Mouse (Mus musculus): ENCODE results near the gene Plpp7. TPM values are rescaled to one million over a fixed set of nuclear protein-coding genes. Genes with fewer than 3 reads are reported as not detected.

Gene Plpp7
- polyA plus RNA-seq, 1 experiment = 2.6 TPM

DNA sequence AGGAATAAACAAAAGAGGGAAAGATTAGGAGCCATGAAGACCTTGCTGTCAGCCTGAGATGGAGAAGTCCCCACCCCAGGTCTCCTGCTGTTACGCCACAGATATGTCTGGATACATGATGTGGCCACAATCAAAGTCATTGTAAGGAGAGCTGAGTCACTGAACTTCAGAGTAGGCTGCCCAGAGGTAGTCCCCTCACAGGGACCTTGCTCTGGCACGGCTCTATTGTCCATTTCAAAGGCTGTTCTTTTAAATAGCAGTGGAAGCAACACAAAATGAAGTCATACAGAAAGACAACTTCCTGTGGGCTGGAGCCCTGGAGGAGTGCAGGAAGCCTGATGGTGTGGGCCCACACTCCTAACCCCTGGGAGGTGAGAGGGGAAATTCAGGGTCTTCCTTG, 34.1 kb upstream of the Plpp7 start:
- H3K27ac ChIP-seq (ENCODE audit: insufficient read depth, low read length) = peak overlapping the region; percentile 83
- 24% methylated on average over 2 of the region's 2 CpGs for WGBS
- no peaks in the 10 kb centered on the region for H3K27me3 ChIP-seq (ENCODE audit: control insufficient read depth, insufficient read depth, low read length)
- no peak for DNase-seq (ENCODE audit: low read depth in 1 of 2, low spot score in 2 of 2)
- H3K4me1 ChIP-seq (ENCODE audit: control insufficient read depth, insufficient read depth, insufficient read length) = peaks cover 50% of the 10 kb centered on the region; the same call in 1 of the 2 replicates
- no peaks in the 10 kb centered on the region for H3K36me3 ChIP-seq (ENCODE audit: control insufficient read depth, insufficient read depth, low read length)
- TF ChIP-seq CTCF (IDR thresholded peaks at IDR 0.05; ENCODE audit: extremely low read depth, insufficient read depth, insufficient read length, insufficient replicate concordance) (no peak), POLR2A (IDR thresholded peaks at IDR 0.05; ENCODE audit: low read depth, low read length) (no peak)
- H3K4me3 ChIP-seq (ENCODE audit: extremely low read depth, insufficient read depth, insufficient read length) = no peak overlapping the region

DNA sequence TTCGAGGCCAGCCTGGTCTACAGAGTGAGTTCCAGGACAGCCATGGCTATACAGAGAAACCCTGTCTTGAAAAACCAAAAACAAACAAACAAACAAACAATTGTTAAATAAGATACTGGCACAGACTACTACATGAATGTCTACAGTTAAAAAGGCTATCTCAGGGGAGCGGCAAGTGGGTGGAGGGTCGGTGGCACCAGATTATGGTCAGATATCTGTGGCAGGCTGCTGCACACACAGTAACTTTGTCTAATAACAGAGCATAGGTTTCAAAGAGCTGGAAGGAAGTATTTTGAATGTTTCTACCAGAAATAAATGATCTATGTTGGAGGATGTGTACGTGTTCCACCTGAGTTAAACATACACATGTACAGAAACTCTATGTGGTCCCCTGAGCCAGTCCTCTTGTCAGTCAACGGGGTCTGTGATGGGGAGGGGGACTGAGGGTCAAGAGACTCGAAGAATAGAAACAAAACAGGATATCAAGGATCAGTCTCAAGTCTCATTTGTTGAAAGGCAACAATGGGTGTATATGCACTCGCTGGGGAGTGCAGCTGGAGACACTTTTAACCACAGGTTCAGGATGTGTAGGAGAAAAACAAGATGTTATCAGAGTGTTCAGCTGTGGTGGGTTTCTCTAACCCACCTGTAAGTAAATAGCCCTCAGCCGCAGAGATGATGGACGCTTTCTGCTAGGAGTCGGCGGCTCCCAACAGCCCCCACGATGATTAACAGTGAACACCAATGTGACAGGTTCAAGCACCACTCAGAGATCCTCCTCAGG, 33.4 kb upstream of the Plpp7 start:
- WGBS = 19% methylated on average over 12 of the region's 12 CpGs
- Histone ChIP-seq H3K36me3 (ENCODE audit: control insufficient read depth, insufficient read depth, low read length) (no peaks in the 10 kb centered on the region), H3K4me3 (ENCODE audit: extremely low read depth, insufficient read depth, insufficient read length) (no peak overlapping the region), H3K4me1 (ENCODE audit: control insufficient read depth, insufficient read depth, insufficient read length) (peaks cover 45% of the 10 kb centered on the region; the same call in 1 of the 2 replicates), H3K27ac (ENCODE audit: insufficient read depth, low read length) (peak overlapping the region; percentile 83), H3K27me3 (ENCODE audit: control insufficient read depth, insufficient read depth, low read length) (no peaks in the 10 kb centered on the region)
- TF ChIP-seq CTCF (IDR thresholded peaks at IDR 0.05; ENCODE audit: extremely low read depth, insufficient read depth, insufficient read length, insufficient replicate concordance) (no peak), POLR2A (IDR thresholded peaks at IDR 0.05; ENCODE audit: low read depth, low read length) (no peak)
- no peak for DNase-seq (ENCODE audit: low read depth in 1 of 2, low spot score in 2 of 2)

DNA sequence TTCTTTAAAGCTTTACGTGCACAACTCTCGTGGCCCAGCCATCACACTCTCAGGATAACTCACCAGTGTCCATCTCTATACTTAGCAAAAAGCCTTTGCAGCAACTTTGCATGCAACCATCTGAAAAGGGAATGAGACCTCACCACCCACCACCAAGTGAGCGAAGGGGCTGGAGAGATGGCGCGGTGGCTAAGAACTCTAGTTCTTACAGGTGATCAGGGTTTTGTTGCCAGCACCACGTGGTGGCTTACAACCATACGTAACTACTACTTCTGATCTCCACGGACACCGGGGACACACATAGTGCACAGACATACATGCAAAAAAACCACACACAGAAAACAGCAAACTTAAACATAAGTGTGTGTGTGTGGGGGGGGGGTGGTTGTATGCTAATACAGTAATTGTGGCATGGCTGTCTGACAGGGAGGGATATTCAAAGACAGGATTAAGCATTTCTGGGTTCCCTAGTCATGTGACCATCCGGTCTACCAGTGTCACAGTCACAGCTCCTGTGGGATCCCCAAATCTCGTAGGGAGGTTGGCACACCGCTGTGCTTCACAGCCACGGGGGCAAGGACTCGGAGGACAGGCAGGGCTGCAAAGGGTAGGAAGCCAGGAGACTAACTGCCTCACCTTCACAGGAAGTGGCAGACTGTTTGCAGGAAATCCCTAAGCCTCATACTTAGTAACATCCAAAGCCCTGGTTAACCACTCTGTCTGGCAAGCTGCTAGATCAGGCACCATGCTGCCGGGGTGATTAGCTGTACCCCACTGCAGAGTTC, 32.5 kb upstream of the Plpp7 start:
- peak in 1 of 2 experiments; percentile 36 for DNase-seq (ENCODE audit: low read depth in 1 of 2, low spot score in 2 of 2)
- Histone ChIP-seq H3K4me3 (ENCODE audit: extremely low read depth, insufficient read depth, insufficient read length) (no peak overlapping the region; the same call in 1 of the 2 replicates), H3K36me3 (ENCODE audit: control insufficient read depth, insufficient read depth, low read length) (peaks cover 6% of the 10 kb centered on the region), H3K4me1 (ENCODE audit: control insufficient read depth, insufficient read depth, insufficient read length) (peaks cover 37% of the 10 kb centered on the region; the same call in 1 of the 2 replicates), H3K27ac (ENCODE audit: insufficient read depth, low read length) (peak overlapping the region; percentile 83), H3K27me3 (ENCODE audit: control insufficient read depth, insufficient read depth, low read length) (no peaks in the 10 kb centered on the region)
- TF ChIP-seq CTCF (IDR thresholded peaks at IDR 0.05; ENCODE audit: extremely low read depth, insufficient read depth, insufficient read length, insufficient replicate concordance) = no peak
- TF ChIP-seq POLR2A (IDR thresholded peaks at IDR 0.05; ENCODE audit: low read depth, low read length) = peak; percentile 31; the same call in 1 of the 2 replicates
- WGBS = 38% methylated on average over 15 of the region's 15 CpGs

DNA sequence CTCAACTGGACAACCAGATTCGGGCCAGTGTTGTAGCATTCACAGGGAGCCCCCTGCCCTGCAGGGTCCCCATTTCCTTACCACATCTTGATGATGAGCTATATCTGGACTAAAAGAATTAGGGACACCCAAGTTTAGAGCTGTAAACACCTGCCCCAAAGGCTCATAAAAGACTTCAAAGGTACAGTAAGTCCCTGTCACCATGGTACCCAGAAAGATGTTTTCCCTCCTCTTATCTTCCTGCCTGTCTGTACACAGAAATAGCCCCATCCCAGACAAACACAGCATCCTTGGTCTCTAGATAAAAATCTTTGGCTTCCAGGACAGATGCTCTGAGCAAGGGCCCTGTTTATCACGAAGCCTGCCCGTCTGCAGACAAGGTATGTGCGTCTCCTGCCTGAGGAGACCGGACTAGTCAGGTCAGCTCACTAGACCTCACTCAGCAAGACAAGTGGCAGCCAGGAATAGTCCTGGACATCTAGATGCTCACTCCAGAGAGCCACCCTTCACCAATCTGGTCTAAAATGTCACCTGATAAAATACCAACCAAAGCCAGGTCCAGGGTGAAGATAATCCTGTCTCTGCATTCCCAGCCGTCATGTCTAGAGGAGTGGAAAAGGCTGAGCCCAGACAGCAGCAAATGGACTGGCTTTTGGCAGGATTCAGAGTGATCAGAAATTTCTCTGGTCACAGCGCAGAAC, 31.7 kb upstream of the Plpp7 start:
- 45% methylated on average over 7 of the region's 7 CpGs for WGBS
- Histone ChIP-seq H3K4me3 (ENCODE audit: extremely low read depth, insufficient read depth, insufficient read length) (no peak overlapping the region), H3K36me3 (ENCODE audit: control insufficient read depth, insufficient read depth, low read length) (peaks cover 14% of the 10 kb centered on the region), H3K27me3 (ENCODE audit: control insufficient read depth, insufficient read depth, low read length) (no peaks in the 10 kb centered on the region), H3K27ac (ENCODE audit: insufficient read depth, low read length) (peak overlapping the region; percentile 83), H3K4me1 (ENCODE audit: control insufficient read depth, insufficient read depth, insufficient read length) (peaks cover 32% of the 10 kb centered on the region; the same call in 1 of the 2 replicates)
- no peak for TF ChIP-seq POLR2A (IDR thresholded peaks at IDR 0.05; ENCODE audit: low read depth, low read length)
- TF ChIP-seq CTCF (IDR thresholded peaks at IDR 0.05; ENCODE audit: extremely low read depth, insufficient read depth, insufficient read length, insufficient replicate concordance) = no peak
- DNase-seq (ENCODE audit: low read depth in 1 of 2, low spot score in 2 of 2) = no peak

DNA sequence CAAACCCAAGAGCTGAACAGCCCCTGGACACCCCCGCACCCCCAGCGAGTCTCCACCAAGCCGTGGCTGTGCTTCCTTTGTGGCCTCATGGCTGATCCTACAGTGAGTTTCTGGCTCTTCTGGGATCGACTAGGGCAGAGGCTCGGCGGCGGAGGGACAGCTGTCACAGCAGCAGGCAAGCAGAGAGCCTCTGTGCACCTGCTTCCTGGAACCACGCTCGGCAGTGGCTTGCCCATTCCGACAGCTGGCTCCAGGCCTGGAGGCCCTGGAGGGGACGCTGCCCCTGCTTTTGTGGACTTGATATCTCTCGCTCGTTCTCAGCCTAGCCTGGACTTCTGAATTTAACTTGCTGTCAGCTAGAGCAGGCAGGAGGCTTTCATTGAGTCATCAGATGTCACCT, 30.4 kb upstream of the Plpp7 start:
- Histone ChIP-seq H3K4me3 (ENCODE audit: extremely low read depth, insufficient read depth, insufficient read length) (peak overlapping the region; percentile 14; the same call in 1 of the 2 replicates), H3K27me3 (ENCODE audit: control insufficient read depth, insufficient read depth, low read length) (no peaks in the 10 kb centered on the region), H3K27ac (ENCODE audit: insufficient read depth, low read length) (peak overlapping the region; percentile 83), H3K36me3 (ENCODE audit: control insufficient read depth, insufficient read depth, low read length) (peaks cover 23% of the 10 kb centered on the region), H3K4me1 (ENCODE audit: control insufficient read depth, insufficient read depth, insufficient read length) (peaks cover 32% of the 10 kb centered on the region; the same call in 1 of the 2 replicates)
- 21% methylated on average over 13 of the region's 13 CpGs for WGBS
- peak in 1 of 2 experiments; percentile 21 for DNase-seq (ENCODE audit: low read depth in 1 of 2, low spot score in 2 of 2)
- TF ChIP-seq CTCF (IDR thresholded peaks at IDR 0.05; ENCODE audit: extremely low read depth, insufficient read depth, insufficient read length, insufficient replicate concordance) (no peak), POLR2A (IDR thresholded peaks at IDR 0.05; ENCODE audit: low read depth, low read length) (no peak)

DNA sequence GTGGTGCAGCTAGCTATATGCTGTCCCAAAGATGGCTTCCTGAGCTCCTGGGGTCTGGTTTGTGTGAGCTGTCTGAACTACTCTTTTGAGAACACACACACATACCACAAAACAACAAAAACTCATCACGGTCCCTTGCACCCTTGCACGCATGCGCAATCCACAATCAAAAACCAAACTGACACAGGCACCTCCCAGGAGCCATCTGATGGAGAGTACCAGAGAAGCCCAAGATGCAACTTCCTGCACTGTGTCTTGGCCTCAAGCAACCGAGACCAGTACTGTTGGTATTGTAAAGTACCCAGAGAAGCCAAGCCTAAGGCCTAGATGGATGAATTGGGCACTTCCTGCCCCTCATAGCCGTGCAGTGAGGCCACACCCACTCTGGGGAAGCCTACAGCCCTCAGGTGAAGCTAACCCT, 29.9 kb upstream of the Plpp7 start:
- 21% methylated on average over 5 of the region's 5 CpGs for WGBS
- H3K4me1 ChIP-seq (ENCODE audit: control insufficient read depth, insufficient read depth, insufficient read length) = peaks cover 32% of the 10 kb centered on the region; the same call in 1 of the 2 replicates
- H3K36me3 ChIP-seq (ENCODE audit: control insufficient read depth, insufficient read depth, low read length) = peaks cover 23% of the 10 kb centered on the region
- H3K4me3 ChIP-seq (ENCODE audit: extremely low read depth, insufficient read depth, insufficient read length) = no peak overlapping the region
- H3K27me3 ChIP-seq (ENCODE audit: control insufficient read depth, insufficient read depth, low read length) = no peaks in the 10 kb centered on the region
- peak overlapping the region; percentile 83 for H3K27ac ChIP-seq (ENCODE audit: insufficient read depth, low read length)
- TF ChIP-seq POLR2A (IDR thresholded peaks at IDR 0.05; ENCODE audit: low read depth, low read length) (no peak; the same call in 1 of the 2 replicates), CTCF (IDR thresholded peaks at IDR 0.05; ENCODE audit: extremely low read depth, insufficient read depth, insufficient read length, insufficient replicate concordance) (no peak)
- DNase-seq (ENCODE audit: low read depth in 1 of 2, low spot score in 2 of 2) = peak in 1 of 2 experiments; percentile 49
